Comparison of ENCODE assay signal across 9 mouse cellular contexts in the genomic region with DNA sequence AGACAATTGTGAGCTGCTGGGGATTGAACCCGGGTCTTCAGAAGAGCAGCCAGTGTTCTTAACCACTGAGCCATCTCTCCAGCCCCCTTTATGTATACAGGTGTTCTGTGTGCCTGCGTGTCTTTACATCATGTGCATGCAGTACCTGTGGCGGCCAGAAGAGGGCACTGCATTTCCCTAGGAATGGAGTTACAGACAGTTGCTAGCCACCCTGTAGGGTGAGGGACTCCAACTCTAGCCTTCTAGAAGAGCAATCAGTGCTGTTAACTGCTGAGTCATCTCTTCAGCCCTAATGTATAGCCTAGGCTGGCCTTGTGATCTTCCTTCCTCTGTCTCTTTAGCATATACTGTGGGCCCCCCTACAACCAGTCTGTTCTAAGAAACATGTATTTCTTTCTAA. TPM values are rescaled to one million over a fixed set of nuclear protein-coding genes. Genes with fewer than 3 reads are reported as not detected.
A peak's percentile ranks its signal among the peaks of the same experiment; 100 is the strongest.
DNase-seq lines count a peak whose midpoint lies in the region; ATAC-seq and TF ChIP-seq lines count a peak whose summit lies in the region.
"Had no signal": no experiment of that assay in that cellular context is flagged by ENCODE, and none has a peak within 500 bp of the region (broad histone marks: within the 10 kb centered on the region; RNA-seq: fewer than 3 reads in every experiment).

No protein-coding gene starts in this region.

- no peaks in the 10 kb centered on the region for H3K36me3 ChIP-seq in liver, postnatal 0 days (replicated peaks; ENCODE audit: insufficient read depth, low read length)
- H3K36me3 ChIP-seq: embryonic facial prominence, embryonic 13.5 days had no signal

- intact Hi-C loops in heart, postnatal 25 days (cut with DNase I), result no loop called here

- no peaks in the 10 kb centered on the region for H3K9me3 ChIP-seq in liver, postnatal 0 days (ENCODE audit: low read length)
- H3K9me3 ChIP-seq: embryonic facial prominence, embryonic 13.5 days had no signal

- 63% methylated on average over 3 of the region's 3 CpGs for WGBS in liver, postnatal 0 days (ENCODE audit: insufficient replicate concordance)

- H3K4me1 ChIP-seq in liver, postnatal 0 days (ENCODE audit: insufficient read depth), result 0 out of 2 replicates have a peak, but pooled peaks cover 2% of the 10 kb centered on the region

- peak; percentile 57 for DNase-seq in heart, postnatal 4 days
- no peak for DNase-seq in heart, postnatal 25 days (ENCODE audit: low spot score)
- DNase-seq in CD4-positive helper T cell, adult 2 months (ENCODE audit: low read depth, low spot score), result peak; percentile 66
- peak; percentile 91 for DNase-seq in ZHBTc4 (ENCODE audit: low read depth, low spot score)
- peak; percentile 58 for DNase-seq in liver, postnatal 0 days
- peak; percentile 67 for DNase-seq in testis, postnatal 14 days (ENCODE audit: low spot score)
- DNase-seq in right cerebral cortex, postnatal 25 days, result no peak
- DNase-seq in heart, adult 9 months (ENCODE audit: low spot score in 2 of 2), result no peak

- ATAC-seq in liver, postnatal 0 days, result peak; percentile 33; the same call in 1 of the 2 replicates

- H3K4me3 ChIP-seq in liver, postnatal 0 days (ENCODE audit: low read depth, low read length), result no peak overlapping the region
- H3K4me3 ChIP-seq: embryonic facial prominence, embryonic 13.5 days had no signal

- TF ChIP-seq CTCF in liver, postnatal 0 days (IDR thresholded peaks at IDR 0.05; ENCODE audit: low read depth), result peak; percentile 85

- no peaks in the 10 kb centered on the region for H3K27me3 ChIP-seq in liver, postnatal 0 days (ENCODE audit: insufficient read depth, low read length)
- H3K27me3 ChIP-seq: embryonic facial prominence, embryonic 13.5 days had no signal

- TF ChIP-seq EP300 in liver, postnatal 0 days (IDR thresholded peaks at IDR 0.05; ENCODE audit: low read depth), result no peak

- no peak overlapping the region for H3K4me2 ChIP-seq in liver, postnatal 0 days (ENCODE audit: low read depth, low read length)
- H3K4me2 ChIP-seq: embryonic facial prominence, embryonic 13.5 days had no signal

- no peak overlapping the region for H3K9ac ChIP-seq in liver, postnatal 0 days (replicated peaks)
- H3K9ac ChIP-seq: embryonic facial prominence, embryonic 13.5 days had no signal

- no peak overlapping the region for H3K27ac ChIP-seq in liver, postnatal 0 days (ENCODE audit: low read depth)
- H3K27ac ChIP-seq: embryonic facial prominence, embryonic 13.5 days had no signal

RNA-seq across cellular contexts. Expression of a gene that starts 36.9 kb away (rescaled TPM):
- under 1 TPM; 0.05 to 0.07 TPM for total RNA-seq in heart, postnatal 4 days (2021)
- total RNA-seq in heart, postnatal 25 days (2021), result under 1 TPM; 0.03 TPM
- polyA plus RNA-seq in liver, postnatal 0 days (2015; fragmentation: Nextera tagmentation; extraction: Ambion mirVana), result 0.06 and 0.07 TPM in 2 replicates

RNA-seq across cellular contexts. Expression of a gene that starts 40.8 kb away (rescaled TPM):
- total RNA-seq in heart, postnatal 4 days (2021), result 1 to 10 TPM; 6.8 to 6.9 TPM
- 1 to 10 TPM; 3.1 to 3.8 TPM for total RNA-seq in heart, postnatal 25 days (2021)
- polyA plus RNA-seq in liver, postnatal 0 days (2015; fragmentation: Nextera tagmentation; extraction: Ambion mirVana), result 13.6 and 16.0 TPM in 2 replicates

Comparison
In these comparisons a context has a peak if more than half of its experiments do, and no peak if none do; other contexts are left out.
1. DNase-seq: peak in heart, postnatal 4 days (single experiment), CD4-positive helper T cell, adult 2 months (single experiment), ZHBTc4 (single experiment), liver, postnatal 0 days (single experiment) and testis, postnatal 14 days (single experiment); none in heart, postnatal 25 days (single experiment), right cerebral cortex, postnatal 25 days (single experiment) and heart, adult 9 months (0 of 2).